Mouse (Mus musculus): ENCODE results near the gene Olfr117. TPM values are rescaled to one million over a fixed set of nuclear protein-coding genes. Genes with fewer than 3 reads are reported as not detected.

Gene Olfr117
- not detected for total RNA-seq (2023)

GRCm38 (mm10) chr17:37663682-37664081, at the start of gene Olfr117:
Gene Olfr117, minus strand, starts transcription at chr17:37663782.

GRCm38 (mm10) chr17:37696264-37696663, 32.7 kb upstream of the Olfr117 start, which contains the start of gene Olfr119:
Gene Olfr119, plus strand, starts transcription at chr17:37696564.

GRCm38 (mm10) chr17:37666688-37667087, 3.1 kb upstream of the Olfr117 start, which contains the start of gene Olfr118:
Gene Olfr118, plus strand, starts transcription at chr17:37666988.

DNA sequence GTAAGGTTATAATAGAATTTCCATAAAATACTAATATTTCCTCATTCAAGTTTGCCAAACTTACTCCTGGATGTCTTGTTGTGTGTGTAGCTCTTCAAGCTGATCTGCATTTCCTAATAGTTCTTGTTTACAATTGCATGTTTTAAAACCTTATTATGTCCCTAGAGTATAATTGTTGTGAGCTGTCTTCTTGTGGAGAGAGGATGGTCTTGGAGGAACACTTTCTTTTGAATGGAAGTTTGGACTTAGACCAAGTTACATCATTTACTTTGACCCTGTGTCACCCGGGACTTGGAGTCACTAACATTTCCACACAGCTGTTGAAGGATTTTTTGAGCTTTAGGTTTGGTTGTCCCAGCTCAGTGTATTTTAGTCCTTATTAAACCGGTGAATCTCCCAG, 36.6 kb downstream of the Olfr117 start, which contains the start of the genes Olfr115 and Olfr116:
Olfr115 (minus strand) TSS at position 101 of the 400 bp plus-strand sequence.
Olfr116 (minus strand) TSS at position 191 of the 400 bp plus-strand sequence.

Other genes starting within 250 kb of the Olfr117 start
- not detected for gene Olfr108, start 218.3 kb downstream of the Olfr117 start, total RNA-seq (2023)
- not detected for gene Olfr109, start 204.9 kb downstream of the Olfr117 start, total RNA-seq (2023)
- gene H2-M2, start 180.2 kb downstream of the Olfr117 start, total RNA-seq (2023) = 0.44 TPM
- not detected for gene Olfr110, start 171.3 kb downstream of the Olfr117 start, total RNA-seq (2023)
- not detected for gene Olfr111, start 155.8 kb downstream of the Olfr117 start, total RNA-seq (2023)
- not detected for gene Olfr112, start 94.3 kb downstream of the Olfr117 start, total RNA-seq (2023)
- gene Olfr113, start 86.1 kb downstream of the Olfr117 start, total RNA-seq (2023) = not detected
- gene Olfr114, start 71.0 kb downstream of the Olfr117 start, total RNA-seq (2023) = not detected
- gene Olfr115, start 36.7 kb downstream of the Olfr117 start, total RNA-seq (2023) = not detected
- gene Olfr116, start 36.6 kb downstream of the Olfr117 start, total RNA-seq (2023) = not detected
- not detected for gene Olfr118, start 3.2 kb upstream of the Olfr117 start, total RNA-seq (2023)
- not detected for gene Olfr119, start 32.8 kb upstream of the Olfr117 start, total RNA-seq (2023)
- gene Olfr120, start 58.0 kb upstream of the Olfr117 start, total RNA-seq (2023) = not detected
- gene Olfr121, start 85.1 kb upstream of the Olfr117 start, total RNA-seq (2023) = not detected
- gene Olfr122, start 104.8 kb upstream of the Olfr117 start, total RNA-seq (2023) = not detected
- gene Olfr123, start 129.7 kb upstream of the Olfr117 start, total RNA-seq (2023) = not detected
- not detected for gene Olfr124, start 136.1 kb upstream of the Olfr117 start, total RNA-seq (2023)
- not detected for gene Olfr125, start 169.2 kb upstream of the Olfr117 start, total RNA-seq (2023)
- not detected for gene Olfr126, start 183.7 kb upstream of the Olfr117 start, total RNA-seq (2023)
- gene Olfr127, start 236.7 kb upstream of the Olfr117 start, total RNA-seq (2023) = not detected

All from CD4-positive naive resting alpha-beta T cell, adult 76 days (primary cell).